8 mouse cellular contexts compared by ENCODE assay signal in the genomic region with DNA sequence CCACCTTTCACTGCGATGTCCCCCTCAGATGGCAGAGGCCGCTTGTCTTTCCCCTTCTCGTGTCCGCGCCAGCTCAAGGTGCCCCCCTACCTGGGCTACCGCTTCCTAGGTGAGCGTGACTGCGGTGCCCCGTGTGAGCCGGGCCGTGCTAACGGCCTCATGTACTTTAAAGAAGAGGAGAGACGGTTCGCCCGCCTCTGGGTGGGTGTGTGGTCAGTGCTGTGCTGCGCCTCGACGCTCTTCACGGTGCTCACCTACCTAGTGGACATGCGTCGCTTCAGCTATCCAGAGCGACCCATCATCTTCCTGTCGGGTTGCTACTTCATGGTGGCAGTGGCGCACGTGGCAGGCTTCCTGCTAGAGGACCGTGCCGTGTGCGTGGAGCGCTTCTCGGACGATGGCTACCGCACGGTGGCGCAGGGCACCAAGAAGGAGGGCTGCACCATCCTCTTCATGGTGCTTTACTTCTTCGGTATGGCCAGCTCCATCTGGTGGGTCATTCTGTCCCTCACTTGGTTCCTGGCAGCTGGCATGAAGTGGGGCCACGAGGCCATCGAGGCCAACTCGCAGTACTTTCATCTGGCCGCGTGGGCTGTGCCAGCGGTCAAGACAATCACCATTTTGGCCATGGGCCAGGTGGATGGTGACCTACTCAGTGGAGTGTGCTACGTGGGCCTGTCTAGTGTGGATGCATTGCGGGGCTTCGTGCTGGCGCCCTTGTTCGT. TPM values are rescaled to one million over a fixed set of nuclear protein-coding genes. Genes with fewer than 3 reads are reported as not detected.
DNase-seq lines count a peak whose midpoint lies in the region; ATAC-seq and TF ChIP-seq lines count a peak whose summit lies in the region.
"Had no signal": no experiment of that assay in that cellular context is flagged by ENCODE, and none has a peak within 500 bp of the region (broad histone marks: within the 10 kb centered on the region; RNA-seq: fewer than 3 reads in every experiment).

No protein-coding gene starts in this region.

- peak; percentile 85 for TF ChIP-seq CTCF in liver, embryonic 14.5 days (IDR thresholded peaks at IDR 0.05; ENCODE audit: low read depth)
- TF ChIP-seq CTCF in testis, adult 2 months (IDR thresholded peaks at IDR 0.05; ENCODE audit: control insufficient read depth, insufficient read depth, insufficient replicate concordance, low read depth, low read length) = peak; percentile 48; the same call in 1 of the 2 replicates

- DNase-seq in adrenal gland, postnatal 36 days = peak; percentile 78 to 86
- DNase-seq in embryonic facial prominence, embryonic 11.5 days (ENCODE audit: low spot score) = peak; percentile 88
- no peak for DNase-seq in liver, embryonic 14.5 days (ENCODE audit: low read depth in 3 of 3, low spot score in 3 of 3)
- DNase-seq in neural tube, embryonic 10.5 days (ENCODE audit: extremely low spot score, low spot score) = peak; percentile 83

- ATAC-seq in embryonic facial prominence, embryonic 11.5 days (replicated peaks; ENCODE audit: insufficient number of reproducible peaks, low FRiP score, low TSS enrichment, low read depth) = peak; percentile 21; the same call in 1 of the 2 replicates
- ATAC-seq in heart, embryonic 11.5 days (replicated peaks; ENCODE audit: insufficient number of reproducible peaks, low FRiP score, low TSS enrichment) = no peak
- peak; percentile 42; the same call in 1 of the 2 replicates for ATAC-seq in kidney, embryonic 16.5 days (ENCODE audit: low FRiP score, low TSS enrichment)
- no peak for ATAC-seq in liver, embryonic 14.5 days (ENCODE audit: insufficient read depth)

- peak overlapping the region; percentile 87 for H3K4me3 ChIP-seq in embryonic facial prominence, embryonic 11.5 days (ENCODE audit: low read depth, low read length)
- peak overlapping the region; percentile 76 for H3K4me3 ChIP-seq in heart, embryonic 11.5 days (ENCODE audit: low read depth, low read length)
- H3K4me3 ChIP-seq in kidney, embryonic 16.5 days (ENCODE audit: low read length) = peak overlapping the region; percentile 82
- peak overlapping the region; percentile 58 to 82 for H3K4me3 ChIP-seq in liver, embryonic 14.5 days (ENCODE audit: insufficient read depth in 1 of 2, low read depth in 2 of 2, low read length in 2 of 2)
- peak overlapping the region; percentile 79 for H3K4me3 ChIP-seq in testis, adult 2 months (ENCODE audit: control insufficient read depth, low read depth, low read length)

- H3K9ac ChIP-seq in embryonic facial prominence, embryonic 11.5 days (replicated peaks; ENCODE audit: low read length) = peak overlapping the region; percentile 96
- H3K9ac ChIP-seq in heart, embryonic 11.5 days (ENCODE audit: low read depth, low read length) = peak overlapping the region; percentile 83
- H3K9ac ChIP-seq in kidney, embryonic 16.5 days (replicated peaks; ENCODE audit: low read length) = peak overlapping the region; percentile 93
- peak overlapping the region; percentile 47 for H3K9ac ChIP-seq in liver, embryonic 14.5 days (replicated peaks)

- peak overlapping the region; percentile 98 for H3K27ac ChIP-seq in embryonic facial prominence, embryonic 11.5 days (replicated peaks; ENCODE audit: low read depth, low read length)
- no peak overlapping the region for H3K27ac ChIP-seq in heart, embryonic 11.5 days (ENCODE audit: low read depth, low read length)
- H3K27ac ChIP-seq in kidney, embryonic 16.5 days (ENCODE audit: low read length) = peak overlapping the region; percentile 97; the same call in 1 of the 2 replicates
- H3K27ac ChIP-seq in liver, embryonic 14.5 days = no peak overlapping the region
- H3K27ac ChIP-seq in testis, adult 2 months (ENCODE audit: control insufficient read depth, insufficient read depth, low read depth, low read length) = no peak overlapping the region

- no peaks in the 10 kb centered on the region for H3K27me3 ChIP-seq in embryonic facial prominence, embryonic 11.5 days (ENCODE audit: control insufficient read depth, insufficient read depth, low read length)
- H3K27me3 ChIP-seq in heart, embryonic 11.5 days (ENCODE audit: control insufficient read depth, insufficient read depth, low read length) = peaks cover 15% of the 10 kb centered on the region
- no peaks in the 10 kb centered on the region for H3K27me3 ChIP-seq in kidney, embryonic 16.5 days (ENCODE audit: insufficient read depth, low read length)
- H3K27me3 ChIP-seq in liver, embryonic 14.5 days (ENCODE audit: control insufficient read depth, insufficient read depth, low read length) = peaks cover 6% of the 10 kb centered on the region
- H3K27me3 ChIP-seq in testis, adult 2 months (ENCODE audit: control insufficient read depth, insufficient read depth, low read length) = no peaks in the 10 kb centered on the region

- TF ChIP-seq POLR2A in testis, adult 2 months (IDR thresholded peaks at IDR 0.05; ENCODE audit: control insufficient read depth, low read depth, low read length) = no peak

- no peaks in the 10 kb centered on the region for H3K36me3 ChIP-seq in embryonic facial prominence, embryonic 11.5 days (replicated peaks; ENCODE audit: control insufficient read depth, insufficient read depth, low read depth, low read length)
- no peaks in the 10 kb centered on the region; the same call in 1 of the 2 replicates for H3K36me3 ChIP-seq in heart, embryonic 11.5 days (ENCODE audit: control insufficient read depth, insufficient read depth, low read length)
- no peaks in the 10 kb centered on the region; the same call in 1 of the 2 replicates for H3K36me3 ChIP-seq in kidney, embryonic 16.5 days (ENCODE audit: insufficient read depth, low read length)
- no peaks in the 10 kb centered on the region for H3K36me3 ChIP-seq in liver, embryonic 14.5 days (replicated peaks; ENCODE audit: control insufficient read depth, insufficient read depth, low read depth)
- H3K36me3 ChIP-seq in testis, adult 2 months (ENCODE audit: control insufficient read depth, insufficient read depth, low read length) = no peaks in the 10 kb centered on the region

- TF ChIP-seq EP300 in liver, embryonic 14.5 days (IDR thresholded peaks at IDR 0.05; ENCODE audit: low read depth) = no peak

- H3K4me1 ChIP-seq in embryonic facial prominence, embryonic 11.5 days (ENCODE audit: control insufficient read depth, insufficient read depth, low read length) = peaks cover 5% of the 10 kb centered on the region
- peaks cover 24% of the 10 kb centered on the region for H3K4me1 ChIP-seq in heart, embryonic 11.5 days (ENCODE audit: control insufficient read depth, insufficient read depth, low read length)
- H3K4me1 ChIP-seq in kidney, embryonic 16.5 days (ENCODE audit: insufficient read depth, low read length) = peaks cover 51% of the 10 kb centered on the region
- peaks cover 2 to 18% of the 10 kb centered on the region in 2 experiments; a peak in 2 of 4 replicates for H3K4me1 ChIP-seq in liver, embryonic 14.5 days (replicated peaks; ENCODE audit: control insufficient read depth in 2 of 2, insufficient read depth in 2 of 2, low read length in 1 of 2)
- H3K4me1 ChIP-seq in testis, adult 2 months (ENCODE audit: control insufficient read depth, insufficient read depth, low read length) = peaks cover 20% of the 10 kb centered on the region

- no peaks in the 10 kb centered on the region for H3K9me3 ChIP-seq in embryonic facial prominence, embryonic 11.5 days (replicated peaks; ENCODE audit: control insufficient read depth, low read length)
- H3K9me3 ChIP-seq in heart, embryonic 11.5 days (replicated peaks; ENCODE audit: control insufficient read depth, low read length) = no peaks in the 10 kb centered on the region
- H3K9me3 ChIP-seq in kidney, embryonic 16.5 days (ENCODE audit: low read length) = no peaks in the 10 kb centered on the region
- no peaks in the 10 kb centered on the region for H3K9me3 ChIP-seq in liver, embryonic 14.5 days (ENCODE audit: control insufficient read depth, low read length)

- peak overlapping the region; percentile 95 for H3K4me2 ChIP-seq in embryonic facial prominence, embryonic 11.5 days (ENCODE audit: low read depth, low read length)
- peak overlapping the region; percentile 80 for H3K4me2 ChIP-seq in heart, embryonic 11.5 days
- peak overlapping the region; percentile 87 for H3K4me2 ChIP-seq in kidney, embryonic 16.5 days (replicated peaks; ENCODE audit: low read depth, low read length)
- peak overlapping the region; percentile 63 for H3K4me2 ChIP-seq in liver, embryonic 14.5 days (ENCODE audit: low read depth)

- under 1% methylated on average over 43 of the region's 46 CpGs for WGBS in embryonic facial prominence, embryonic 11.5 days
- WGBS in heart, embryonic 11.5 days (ENCODE audit: insufficient replicate concordance) = 2% methylated on average over 45 of the region's 46 CpGs
- WGBS in kidney, embryonic 16.5 days = 1% methylated on average over 46 of the region's 46 CpGs
- WGBS in liver, embryonic 14.5 days (ENCODE audit: insufficient replicate concordance) = 14% methylated on average over 46 of the region's 46 CpGs

RNA-seq across cellular contexts. Expression of a gene that starts 1.5 kb away (rescaled TPM):
- total RNA-seq in adrenal gland, postnatal 36 days (2021) = 10 to 100 TPM; 11.2 to 17.7 TPM
- polyA plus RNA-seq in embryonic facial prominence, embryonic 11.5 days (2014; fragmentation: Nextera tagmentation; extraction: Ambion mirVana) = 19.3 and 21.6 TPM in 2 replicates
- 4.5 and 6.0 TPM in 2 replicates for polyA plus RNA-seq in heart, embryonic 11.5 days (2014; fragmentation: Nextera tagmentation; extraction: Ambion mirVana)
- 16.0 and 18.2 TPM in 2 replicates for polyA plus RNA-seq in kidney, embryonic 16.5 days (2015; fragmentation: Nextera tagmentation; extraction: Ambion mirVana)
- 2.4 and 2.6 TPM in 2 replicates for polyA plus RNA-seq in liver, embryonic 14.5 days (2012; rRNA removed)
- 1.3 and 1.5 TPM in 2 replicates for polyA plus RNA-seq in liver, embryonic 14.5 days (2014; fragmentation: Nextera tagmentation; extraction: Ambion mirVana)
- polyA plus RNA-seq in testis, adult 2 months (2012; rRNA removed) = 1.4 and 1.5 TPM in 2 replicates

RNA-seq across cellular contexts. Expression of a gene that starts 32.4 kb away (rescaled TPM):
- 10 to 100 TPM in 1 of 2 experiments, under 1 TPM in 1; 0.86 to 23.1 TPM for total RNA-seq in adrenal gland, postnatal 36 days (2021)
- 2.3 and 3.7 TPM in 2 replicates for polyA plus RNA-seq in embryonic facial prominence, embryonic 11.5 days (2014; fragmentation: Nextera tagmentation; extraction: Ambion mirVana)
- 0.17 TPM in 1 of 2 replicates, not detected in the other for polyA plus RNA-seq in heart, embryonic 11.5 days (2014; fragmentation: Nextera tagmentation; extraction: Ambion mirVana)
- polyA plus RNA-seq in kidney, embryonic 16.5 days (2015; fragmentation: Nextera tagmentation; extraction: Ambion mirVana) = 1.1 and 1.5 TPM in 2 replicates
- polyA plus RNA-seq in liver, embryonic 14.5 days (2012; rRNA removed) = 0.03 and 0.05 TPM in 2 replicates
- polyA plus RNA-seq in liver, embryonic 14.5 days (2014; fragmentation: Nextera tagmentation; extraction: Ambion mirVana) = not detected in 2 replicates
- polyA plus RNA-seq in testis, adult 2 months (2012; rRNA removed) = 72.5 and 83.9 TPM in 2 replicates
- total RNA-seq: neutrophil, adult 5-6 weeks had no signal

Comparison
In these comparisons a context has a peak if more than half of its experiments do, and no peak if none do; other contexts are left out.
1. DNase-seq: peak in adrenal gland, postnatal 36 days (2 of 2), embryonic facial prominence, embryonic 11.5 days (single experiment) and neural tube, embryonic 10.5 days (single experiment); none in liver, embryonic 14.5 days (0 of 3).
2. ATAC-seq: peak in embryonic facial prominence, embryonic 11.5 days (single experiment) and kidney, embryonic 16.5 days (single experiment); none in heart, embryonic 11.5 days (single experiment) and liver, embryonic 14.5 days (single experiment).
3. H3K27ac ChIP-seq: peak in embryonic facial prominence, embryonic 11.5 days (single experiment) and kidney, embryonic 16.5 days (single experiment); none in heart, embryonic 11.5 days (single experiment), liver, embryonic 14.5 days (single experiment) and testis, adult 2 months (single experiment).
4. RNA of a gene that starts 32.4 kb away (polyA plus RNA-seq): 72.5 to 83.9 TPM in testis, adult 2 months; 2.3 to 3.7 TPM in embryonic facial prominence, embryonic 11.5 days, 1.1 to 1.5 TPM in kidney, embryonic 16.5 days, 0.17 TPM in heart, embryonic 11.5 days and 0.03 to 0.05 TPM in liver, embryonic 14.5 days; every median in the first group is over 10 times any median in the second.
5. Peak in every context shown above with its lines, with median percentiles within 50 percentile points of each other: H3K4me2 ChIP-seq, H3K4me3 ChIP-seq and H3K9ac ChIP-seq.